Mouse (Mus musculus): ENCODE results near the gene Htt.

Htt gene

DNA sequence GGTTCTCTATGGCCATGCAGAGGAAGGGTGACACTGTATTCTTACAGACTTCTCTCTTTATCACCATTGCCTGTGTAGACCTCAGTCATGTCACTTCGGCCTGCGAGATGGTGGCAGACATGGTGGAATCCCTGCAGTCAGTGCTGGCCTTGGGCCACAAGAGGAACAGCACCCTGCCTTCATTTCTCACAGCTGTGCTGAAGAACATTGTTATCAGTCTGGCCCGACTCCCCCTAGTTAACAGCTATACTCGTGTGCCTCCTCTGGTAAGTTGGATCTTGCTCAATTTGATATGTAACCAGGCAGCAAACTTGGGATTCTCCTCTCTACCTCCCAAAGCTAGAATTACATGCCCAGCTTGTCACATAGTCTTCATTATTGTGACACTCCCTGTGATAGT is 127.7 kb downstream of the Htt start:
- DNase-seq (ENCODE audit: low read depth), result no peak

DNA sequence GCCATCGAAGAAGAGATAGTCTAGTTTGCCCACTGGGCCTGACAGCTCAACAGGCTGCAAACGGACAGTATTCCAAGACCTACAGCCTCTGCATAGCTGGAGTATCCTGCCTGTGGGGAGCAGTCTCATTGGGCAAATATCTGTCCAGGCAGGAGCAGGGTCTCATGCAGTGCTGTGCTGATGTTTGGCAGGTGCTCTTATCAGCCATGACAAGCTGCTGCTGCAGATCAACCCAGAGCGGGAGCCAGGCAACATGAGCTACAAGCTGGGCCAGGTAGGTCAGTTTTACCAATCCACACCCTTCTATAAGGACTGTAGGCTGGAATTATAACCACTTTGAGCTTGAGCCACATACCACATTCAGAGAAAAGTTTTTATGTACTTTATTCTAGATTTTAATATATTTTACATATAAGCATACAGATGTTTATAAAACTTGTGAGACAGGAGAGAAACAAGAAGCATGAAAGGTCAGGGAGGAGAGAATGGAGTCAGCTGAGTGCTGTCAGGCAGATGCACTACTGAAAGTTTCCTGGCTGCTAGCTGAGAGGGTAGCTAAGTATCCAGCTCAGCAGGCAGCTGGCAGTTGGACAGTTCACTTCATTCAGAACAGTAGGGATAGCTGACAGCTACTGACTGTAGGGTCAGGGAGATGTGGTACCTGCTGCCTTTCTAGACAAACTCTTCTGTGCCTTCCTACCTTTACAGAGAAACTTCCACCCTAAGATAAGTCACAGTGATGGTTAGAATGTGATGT is 135.3 kb downstream of the Htt start:
- DNase-seq (ENCODE audit: low read depth), result no peak

DNA sequence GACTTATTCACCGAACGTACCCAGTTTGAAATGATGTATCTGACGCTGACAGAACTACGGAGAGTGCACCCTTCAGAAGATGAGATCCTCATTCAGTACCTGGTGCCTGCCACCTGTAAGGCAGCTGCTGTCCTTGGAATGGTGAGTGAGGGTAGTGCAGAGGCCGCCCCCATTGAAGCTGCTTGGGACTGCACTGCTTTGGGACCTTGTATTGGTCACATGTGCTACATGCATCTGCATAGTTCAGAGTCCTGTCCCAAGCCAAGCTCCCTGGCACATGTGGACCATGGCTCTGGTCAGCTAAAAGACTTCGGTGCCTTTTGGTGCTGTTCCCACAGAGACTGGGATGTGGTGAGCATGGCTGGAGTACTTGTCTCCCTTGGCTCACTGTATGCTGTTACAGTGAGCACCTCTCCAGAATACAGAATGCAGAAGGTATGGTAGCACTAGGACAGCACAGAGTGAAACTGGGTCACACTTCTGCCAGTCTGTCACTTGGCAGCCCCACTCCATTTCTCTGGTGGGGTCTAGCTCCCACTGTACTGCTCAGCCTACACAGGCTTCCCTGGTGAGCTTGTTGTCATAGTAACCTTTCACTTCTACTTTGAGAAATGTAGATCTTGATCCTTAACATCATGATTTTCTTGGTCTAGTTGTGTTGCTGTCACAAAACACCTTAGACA is 138.4 kb downstream of the Htt start:
- no peak for DNase-seq (ENCODE audit: low read depth)

DNA sequence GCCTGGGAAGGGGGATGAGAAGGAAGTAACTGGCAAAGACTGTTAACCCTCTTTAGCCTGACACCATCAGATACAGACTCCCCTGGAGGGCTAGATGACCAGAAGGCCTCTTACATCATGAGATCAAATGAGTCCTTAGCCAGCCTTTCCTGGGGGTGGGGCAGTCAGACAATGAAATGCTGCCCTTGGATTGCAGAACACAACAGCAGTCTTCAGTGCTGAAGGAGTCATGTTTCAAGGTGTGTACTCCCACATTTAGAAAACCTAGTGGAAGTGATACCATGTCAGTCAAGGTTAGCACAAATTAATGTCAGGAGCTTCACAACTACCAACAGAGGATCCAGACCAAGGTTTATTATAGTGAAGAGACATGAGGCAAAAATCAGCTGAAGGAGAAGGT is 140.8 kb downstream of the Htt start:
- no peak for DNase-seq (ENCODE audit: low read depth)

DNA sequence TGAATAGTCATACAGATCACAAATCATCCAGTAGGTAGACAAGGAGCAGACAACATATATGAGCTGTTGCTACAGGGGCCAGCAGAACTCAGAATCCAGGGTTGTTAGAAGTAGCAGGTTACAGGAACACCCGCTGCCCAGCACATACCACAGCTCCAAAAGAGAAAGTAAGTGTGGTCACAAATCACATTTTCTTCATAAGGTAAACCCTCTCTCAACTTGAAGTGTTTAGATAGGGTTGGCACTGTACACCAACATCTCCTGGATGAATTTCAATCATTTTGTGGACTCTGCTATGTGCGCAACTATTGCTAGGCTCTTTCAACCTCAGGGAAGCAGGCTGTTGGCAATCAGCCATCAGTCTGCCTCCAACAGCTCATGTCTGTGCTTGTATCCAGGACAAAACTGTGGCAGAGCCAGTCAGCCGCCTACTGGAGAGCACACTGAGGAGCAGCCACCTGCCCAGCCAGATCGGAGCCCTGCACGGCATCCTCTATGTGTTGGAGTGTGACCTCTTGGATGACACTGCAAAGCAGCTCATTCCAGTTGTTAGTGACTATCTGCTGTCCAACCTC is 141.4 kb downstream of the Htt start:
- DNase-seq (ENCODE audit: low read depth), result peak; percentile 58

DNA sequence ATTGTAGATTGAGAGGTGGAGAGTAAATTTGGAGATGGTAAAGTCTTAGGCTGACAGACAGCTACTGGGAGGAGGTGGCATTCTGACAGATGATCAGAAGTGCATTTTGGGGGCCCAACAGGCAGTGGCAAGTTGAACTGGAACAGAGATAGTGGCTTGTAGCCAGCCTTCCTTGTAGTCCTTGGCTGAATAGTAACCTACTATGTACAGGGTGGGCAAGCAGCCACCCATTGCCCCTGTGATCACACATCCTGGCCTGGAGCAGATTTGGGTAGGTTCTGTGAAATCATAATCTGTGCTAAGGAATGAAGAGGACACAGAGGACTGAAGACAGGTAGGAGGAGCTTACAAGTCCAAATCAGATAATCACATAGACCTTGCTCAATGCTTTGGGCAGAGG is 142.9 kb downstream of the Htt start:
- DNase-seq (ENCODE audit: low read depth), result no peak

DNA sequence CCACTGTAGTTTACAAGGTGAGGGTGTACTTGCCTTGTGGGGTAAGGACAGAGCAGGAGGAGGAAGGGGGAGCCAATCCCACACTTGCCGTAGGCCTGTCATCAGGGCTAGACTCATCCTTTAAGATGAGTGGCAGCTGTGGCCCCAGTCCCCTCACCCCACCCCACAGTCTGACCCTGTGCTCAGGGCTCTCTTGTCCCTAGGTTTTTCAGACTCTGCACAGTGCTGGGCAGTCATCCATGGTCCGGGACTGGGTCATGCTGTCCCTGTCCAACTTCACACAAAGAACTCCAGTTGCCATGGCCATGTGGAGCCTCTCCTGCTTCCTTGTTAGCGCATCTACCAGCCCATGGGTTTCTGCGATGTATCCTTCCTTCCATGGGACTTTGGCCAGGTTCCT is 145.7 kb downstream of the Htt start:
- no peak for DNase-seq (ENCODE audit: low read depth)

DNA sequence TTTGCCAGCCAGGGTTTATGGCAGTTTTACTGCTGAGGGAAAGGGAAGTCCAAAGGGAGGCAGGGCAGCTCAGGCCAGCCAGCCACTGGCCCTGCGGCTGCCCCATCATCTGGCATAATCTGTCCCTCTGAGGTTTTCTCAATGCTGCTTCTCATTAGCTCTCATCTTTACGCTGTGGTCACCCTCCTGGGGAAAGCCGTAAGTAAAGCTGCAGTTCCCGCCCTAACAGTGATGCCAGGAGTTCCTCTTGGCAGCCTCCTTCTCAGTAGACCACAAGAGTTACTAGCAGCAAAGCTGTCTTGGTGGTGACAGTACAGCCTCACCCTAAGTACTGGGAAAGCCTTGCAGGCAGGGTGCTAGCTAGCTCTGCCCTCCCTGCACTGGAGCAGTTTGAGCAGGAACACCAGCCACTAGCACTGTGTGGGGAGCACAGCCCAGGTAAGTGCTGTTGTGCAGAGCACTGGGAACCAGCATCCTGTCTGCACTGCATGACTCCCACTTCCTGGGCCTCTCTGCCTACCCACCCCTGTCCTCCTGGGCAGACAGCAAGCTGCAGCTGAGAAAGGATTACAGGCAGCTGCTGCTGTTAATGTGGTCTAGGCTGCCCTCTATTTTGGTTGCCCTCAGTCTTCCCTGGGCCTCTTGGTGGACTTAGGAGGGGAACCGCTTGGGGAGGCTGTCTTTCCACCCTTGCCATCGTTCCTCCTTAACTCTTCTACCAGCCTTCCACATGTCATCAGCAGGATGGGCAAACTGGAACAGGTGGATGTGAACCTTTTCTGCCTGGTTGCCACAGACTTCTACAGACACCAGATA is 146.6 kb downstream of the Htt start, which contains the start of gene Msantd1:
Msantd1 (plus strand) TSS at position 103 of the 816 bp plus-strand sequence.
- peak; percentile 39 for DNase-seq (ENCODE audit: low read depth)

DNA sequence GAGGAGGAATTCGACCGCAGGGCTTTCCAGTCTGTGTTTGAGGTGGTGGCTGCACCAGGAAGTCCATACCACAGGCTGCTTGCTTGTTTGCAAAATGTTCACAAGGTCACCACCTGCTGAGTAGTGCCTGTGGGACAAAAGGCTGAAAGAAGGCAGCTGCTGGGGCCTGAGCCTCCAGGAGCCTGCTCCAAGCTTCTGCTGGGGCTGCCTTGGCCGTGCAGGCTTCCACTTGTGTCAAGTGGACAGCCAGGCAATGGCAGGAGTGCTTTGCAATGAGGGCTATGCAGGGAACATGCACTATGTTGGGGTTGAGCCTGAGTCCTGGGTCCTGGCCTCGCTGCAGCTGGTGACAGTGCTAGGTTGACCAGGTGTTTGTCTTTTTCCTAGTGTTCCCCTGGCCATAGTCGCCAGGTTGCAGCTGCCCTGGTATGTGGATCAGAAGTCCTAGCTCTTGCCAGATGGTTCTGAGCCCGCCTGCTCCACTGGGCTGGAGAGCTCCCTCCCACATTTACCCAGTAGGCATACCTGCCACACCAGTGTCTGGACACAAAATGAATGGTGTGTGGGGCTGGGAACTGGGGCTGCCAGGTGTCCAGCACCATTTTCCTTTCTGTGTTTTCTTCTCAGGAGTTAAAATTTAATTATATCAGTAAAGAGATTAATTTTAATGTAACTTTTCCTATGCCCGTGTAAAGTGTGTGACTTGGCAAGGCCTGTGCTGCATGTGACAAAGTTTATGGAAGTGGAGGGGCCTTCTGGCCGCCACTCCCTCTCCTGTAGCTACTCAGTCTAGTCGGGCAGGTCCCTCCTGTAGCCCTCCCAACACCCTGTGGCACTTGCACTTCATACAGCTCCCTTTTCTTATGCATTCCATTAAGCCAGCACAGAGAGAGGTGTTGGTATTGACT is 147.4 kb downstream of the Htt start:
- DNase-seq (ENCODE audit: low read depth), result no peak

DNA sequence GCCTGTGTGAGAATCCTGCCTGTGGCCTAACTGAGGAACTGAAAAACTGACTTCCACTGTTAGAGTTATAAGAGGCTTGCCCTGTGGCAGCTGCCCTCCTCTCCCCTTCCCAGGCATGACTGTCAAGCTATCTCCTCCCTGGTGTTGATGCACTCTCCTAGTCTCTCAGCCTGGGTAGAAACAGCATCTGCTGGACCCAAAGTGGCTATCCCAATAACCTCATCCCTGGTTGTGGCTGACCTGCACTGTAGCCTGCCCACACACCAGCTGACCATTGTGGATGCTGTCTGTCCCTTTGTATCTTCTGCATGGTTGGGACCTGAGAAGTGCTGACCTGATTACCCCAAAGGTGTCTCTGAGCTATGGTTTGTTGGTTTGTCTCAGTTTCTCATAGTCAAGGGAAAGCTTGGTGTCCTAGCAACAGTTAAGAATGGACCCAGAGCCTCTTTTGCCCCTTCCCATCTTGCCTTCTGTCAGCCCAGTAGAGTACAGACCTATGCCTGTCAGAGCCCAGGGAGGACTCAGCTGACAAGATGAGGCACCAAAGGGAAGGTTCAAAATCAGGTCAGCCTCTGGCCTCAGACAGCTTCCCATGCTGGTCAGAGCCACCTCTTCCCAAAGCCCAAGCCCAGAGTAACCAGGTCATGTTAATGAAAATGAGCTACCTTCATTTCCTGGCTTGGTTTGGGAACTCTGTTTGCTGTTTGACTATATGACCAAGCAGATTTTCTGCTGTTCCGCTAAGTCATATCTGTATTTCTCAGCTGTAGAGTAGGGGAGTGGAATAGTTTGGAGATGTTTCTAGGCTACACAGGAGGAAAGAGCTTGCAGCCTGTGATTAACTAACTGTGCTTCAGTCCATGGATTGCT is 148.3 kb downstream of the Htt start:
- no peak for DNase-seq (ENCODE audit: low read depth)

DNA sequence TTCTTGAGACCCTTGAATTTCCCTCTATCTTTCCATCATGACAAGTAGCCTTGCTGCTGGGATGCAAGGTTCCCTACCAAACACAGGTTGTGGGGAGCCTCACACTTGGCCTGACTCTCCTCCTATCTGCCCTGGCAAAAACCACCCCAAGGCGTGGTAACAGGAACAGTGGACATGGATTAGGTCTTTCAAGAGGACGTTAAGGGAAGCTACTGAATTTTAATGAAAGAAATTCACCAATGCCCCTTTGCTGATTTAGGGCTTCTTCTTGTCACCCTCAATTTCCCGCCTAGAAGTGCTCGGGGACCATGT is 148.9 kb downstream of the Htt start:
- no peak for DNase-seq (ENCODE audit: low read depth)

DNA sequence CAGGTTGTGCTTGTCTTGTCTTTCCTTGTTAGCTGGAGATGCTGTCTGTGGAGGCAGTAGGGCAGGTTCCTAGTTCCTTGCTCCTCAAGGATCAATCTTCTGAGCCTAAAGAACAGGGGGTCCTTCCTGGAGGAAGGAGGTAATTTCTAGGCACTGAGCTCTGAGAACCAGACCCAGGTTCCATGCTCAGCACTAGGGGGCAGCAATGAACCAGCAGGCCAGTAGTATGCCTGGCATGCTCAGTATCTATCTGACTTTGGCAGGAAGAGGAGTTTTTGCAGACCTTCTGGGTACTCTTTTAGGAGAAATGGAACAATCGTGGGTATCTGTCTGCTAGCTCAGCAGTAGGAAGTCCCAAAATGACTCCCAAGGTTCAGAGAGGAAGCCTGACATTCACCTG is 154.3 kb downstream of the Htt start:
- peak; percentile 83 for DNase-seq (ENCODE audit: low read depth)

DNA sequence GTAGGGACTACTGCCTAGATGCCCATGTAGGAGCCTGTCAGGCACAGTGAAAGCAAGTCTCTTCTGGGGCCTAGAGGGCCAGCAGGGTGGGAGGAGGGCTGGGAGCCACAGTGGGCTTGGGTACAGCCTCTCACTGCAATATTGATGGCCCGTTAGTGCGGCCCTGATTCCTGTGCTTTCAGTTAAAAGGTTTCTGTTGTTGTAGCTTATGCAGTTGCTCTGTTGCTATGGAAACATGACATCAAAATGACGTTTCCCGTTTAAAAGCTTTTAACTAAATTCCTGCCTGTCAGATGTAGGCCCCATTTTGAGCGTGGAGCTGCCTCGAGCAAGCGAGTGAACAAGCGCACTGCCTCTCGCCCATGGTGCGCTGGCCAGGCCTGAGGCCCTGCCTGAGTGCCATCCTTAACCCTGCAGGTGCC is 155.7 kb downstream of the Htt start:
- DNase-seq (ENCODE audit: low read depth), result no peak

DNA sequence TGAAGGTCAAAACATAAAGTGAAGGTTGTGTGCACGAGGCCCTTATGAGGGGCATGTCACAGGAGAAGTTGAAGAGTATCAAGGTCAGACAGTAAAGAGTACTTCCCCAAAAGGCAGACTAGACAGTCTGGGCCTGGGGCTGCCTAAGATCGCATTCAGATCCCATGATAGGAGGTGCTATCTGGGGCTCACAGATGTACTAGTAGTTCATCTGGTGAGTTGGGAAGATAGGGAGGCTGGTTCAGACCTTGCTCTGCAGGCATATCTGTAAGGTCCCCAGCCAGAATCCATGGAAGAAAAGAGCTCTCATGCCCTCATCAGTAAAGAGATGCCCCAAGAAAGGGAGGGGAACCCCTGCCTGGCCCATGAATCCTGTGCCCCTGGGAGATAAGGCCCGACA is 157.2 kb downstream of the Htt start:
- DNase-seq (ENCODE audit: low read depth), result no peak

DNA sequence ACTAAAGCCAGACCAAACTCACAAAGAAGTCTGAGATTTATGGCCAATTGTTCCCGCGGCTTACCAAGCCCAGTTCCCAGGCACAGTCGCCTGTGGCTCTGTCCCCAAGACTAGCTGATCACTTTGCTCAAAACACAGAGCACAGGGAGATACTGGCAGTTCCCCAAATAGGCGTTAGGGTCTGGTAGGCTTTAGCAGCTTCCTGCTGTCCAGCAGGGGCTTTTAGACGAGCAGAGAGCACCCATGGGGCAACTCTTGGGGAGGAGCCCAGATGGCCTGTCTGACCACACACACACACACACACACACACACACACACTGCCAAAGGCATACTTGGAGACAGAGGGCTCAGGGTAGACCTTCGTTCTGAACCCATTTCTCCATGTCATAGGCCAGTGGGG is 161.0 kb downstream of the Htt start:
- no peak for DNase-seq (ENCODE audit: low read depth)

DNA sequence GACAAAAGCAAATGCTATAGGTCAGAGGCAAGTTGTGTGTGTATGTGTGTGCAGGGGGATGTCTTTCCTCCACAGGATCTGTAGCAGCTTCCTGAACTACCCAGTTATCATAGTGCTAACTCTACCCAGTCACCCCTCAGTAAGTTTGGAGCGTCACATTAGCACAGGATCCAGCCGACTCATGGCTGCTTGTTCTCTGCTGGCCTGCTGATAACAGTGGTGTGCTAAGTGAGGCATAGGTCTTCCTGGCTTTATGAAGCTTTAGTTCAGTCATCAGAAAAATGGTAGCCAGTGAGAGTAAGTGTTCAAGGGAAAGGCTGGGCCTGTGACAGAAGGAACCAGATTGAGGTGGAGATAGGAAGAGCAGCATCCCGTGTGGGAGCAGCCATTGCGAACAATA is 162.4 kb downstream of the Htt start:
- DNase-seq (ENCODE audit: low read depth), result no peak

DNA sequence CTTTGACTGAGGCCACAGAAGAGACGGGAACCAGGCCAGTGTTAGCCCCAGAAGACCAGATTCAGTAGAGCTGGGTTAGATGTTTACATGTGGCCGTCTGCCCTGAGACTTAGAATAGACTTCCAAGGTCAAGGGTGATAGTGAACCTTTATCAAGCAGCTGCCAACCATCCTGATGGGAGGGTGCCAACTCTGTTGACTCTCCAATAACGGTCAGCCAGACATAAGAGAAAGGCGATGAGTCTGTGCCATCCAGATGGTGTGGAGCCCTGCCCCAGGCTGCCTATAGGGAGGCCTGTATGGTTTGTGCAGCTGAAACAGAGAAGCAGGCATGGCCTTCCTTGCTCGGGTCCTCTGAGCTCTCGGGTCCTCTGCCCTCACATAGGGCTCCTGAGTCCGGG is 163.0 kb downstream of the Htt start:
- no peak for DNase-seq (ENCODE audit: low read depth)

DNA sequence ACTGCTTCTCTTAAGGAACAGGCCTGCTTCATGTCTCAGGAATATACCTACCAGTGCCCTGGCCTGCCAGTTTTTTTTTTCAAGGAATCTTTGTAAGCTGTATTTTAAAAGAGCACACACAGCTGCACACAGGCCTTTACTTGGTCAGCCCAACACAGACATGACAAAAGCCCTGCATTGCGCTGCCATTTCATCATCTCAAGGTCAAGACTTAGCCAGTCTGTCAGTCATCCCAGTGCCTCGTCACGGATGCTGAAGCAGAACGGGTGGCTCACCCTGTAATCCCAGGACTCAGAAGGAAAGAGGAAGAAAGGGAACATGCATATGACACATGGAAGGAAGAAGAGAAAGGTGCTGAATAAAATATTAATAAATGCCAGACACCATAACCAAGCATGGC is 166.1 kb downstream of the Htt start:
- DNase-seq (ENCODE audit: low read depth), result peak; percentile 14

DNA sequence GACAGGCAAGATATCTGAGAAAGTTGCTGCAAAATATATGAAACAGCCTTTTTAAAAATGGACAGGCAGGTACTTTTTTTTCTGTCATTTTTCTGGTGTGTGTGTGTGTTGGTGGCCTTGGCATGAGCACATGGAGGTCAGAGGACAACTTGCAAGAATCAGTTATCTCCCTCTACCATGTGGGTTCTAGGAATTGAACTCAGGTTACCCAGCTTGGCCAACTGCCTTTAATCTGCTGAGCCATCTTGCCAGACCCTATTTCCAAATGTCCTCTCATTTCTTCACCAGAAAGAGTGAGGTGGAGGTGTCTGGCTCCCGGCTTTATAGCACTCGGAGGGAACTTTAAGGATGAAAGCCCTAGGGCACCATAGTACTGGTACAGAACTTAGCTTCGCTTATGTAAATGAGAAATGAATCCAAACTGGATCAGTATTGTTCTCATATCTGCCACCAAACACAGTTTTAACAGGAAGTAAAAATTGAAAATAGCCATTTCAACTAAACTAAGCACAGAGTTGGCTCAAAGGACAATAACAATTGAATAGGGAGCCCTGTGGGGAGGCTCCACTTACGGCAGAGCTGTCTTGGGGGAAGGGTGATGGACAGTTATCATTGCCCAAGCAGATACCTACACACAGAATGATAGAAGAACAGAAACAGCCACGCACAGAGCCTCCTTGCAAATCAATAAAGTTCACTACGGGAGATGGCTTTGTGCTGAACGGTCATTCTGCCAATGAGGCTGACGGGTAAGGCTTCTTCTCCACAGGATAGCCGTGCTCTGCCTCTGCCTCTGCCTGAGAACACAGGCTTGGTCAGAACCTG is 168.8 kb downstream of the Htt start:
- no peak for DNase-seq (ENCODE audit: low read depth)

DNA sequence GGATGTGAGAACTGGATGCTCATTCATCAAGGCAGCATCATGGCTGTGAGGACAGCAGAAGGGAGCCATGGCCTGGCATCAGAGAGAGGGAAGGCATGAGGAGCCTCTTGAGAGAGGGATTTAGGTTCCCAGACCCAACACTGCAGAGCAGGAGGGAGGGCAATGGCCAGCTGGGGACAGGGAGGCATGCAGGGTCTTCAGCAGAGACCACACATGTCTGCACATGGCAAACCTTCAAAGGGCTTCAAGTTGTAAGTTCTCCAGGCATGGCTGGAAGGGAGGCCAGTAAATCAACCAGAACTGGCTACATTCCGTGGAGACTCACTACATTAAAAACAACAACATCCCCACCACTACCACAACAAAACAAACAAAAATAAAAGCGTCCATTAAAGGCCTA is 169.6 kb downstream of the Htt start:
- no peak for DNase-seq (ENCODE audit: low read depth)
